Mouse (Mus musculus) forebrain, embryonic 16.5 days (tissue): ENCODE results near the gene Hrh1. TPM values are rescaled to one million over a fixed set of nuclear protein-coding genes. Genes with fewer than 3 reads are reported as not detected.

ENCODE experiments used
- ATAC-seq: fragments of 200-750 bp; cut with Nextera tagmentation; 2 replicates; pipeline ENCODE4 v1.8.0; 2017; ENCODE audit warnings: mild to moderate bottlenecking, moderate library complexity
- H3K27ac ChIP-seq: fragments of 300-500 bp; sonication (generic); 2 replicates; pipeline ENCODE4 v1.5.1; 2014; ENCODE audit warnings: low read length, control low read depth
- H3K27me3 ChIP-seq: fragments of 300-500 bp; sonication (generic); replicated peaks from 2 replicates; pipeline ENCODE4 v1.6.1; 2014; ENCODE audit warnings: low read length; ENCODE audit not compliant: control insufficient read depth, insufficient read depth
- H3K36me3 ChIP-seq: fragments of 300-500 bp; sonication (generic); 2 replicates; pipeline ENCODE4 v1.6.1; 2014; ENCODE audit not compliant: control insufficient read depth, insufficient read depth
- H3K4me1 ChIP-seq: fragments of 300-500 bp; sonication (generic); replicated peaks from 2 replicates; pipeline ENCODE4 v1.6.1; 2014; ENCODE audit warnings: low read length; ENCODE audit not compliant: control insufficient read depth, insufficient read depth
- H3K4me2 ChIP-seq: fragments of 300-500 bp; sonication (generic); 2 replicates; pipeline ENCODE4 v1.6.1; 2014; ENCODE audit warnings: mild to moderate bottlenecking, low read length, control low read depth
- H3K4me3 ChIP-seq: fragments of 300-500 bp; sonication (generic); replicated peaks from 2 replicates; pipeline ENCODE4 v1.5.1; 2014; ENCODE audit warnings: mild to moderate bottlenecking, low read length, control low read depth
- H3K9ac ChIP-seq: fragments of 300-500 bp; sonication (generic); replicated peaks from 2 replicates; pipeline ENCODE4 v1.6.1; 2014; ENCODE audit warnings: low read depth, low read length, control low read depth
- H3K9me3 ChIP-seq: fragments of 300-500 bp; sonication (generic); 2 replicates; pipeline ENCODE4 v1.6.1; 2016; ENCODE audit warnings: low read length; ENCODE audit not compliant: control insufficient read depth
- WGBS: fragments of 180-500 bp; shearing (Covaris S2); extraction: QIAGEN DNeasy Blood & Tissue Kit; methylation state at CpG from one replicate; pipeline ENCODE4 v1.1.7; 2014; 5-methylcytosine and 5-hydroxymethylcytosine counted together
- polyA plus RNA-seq: library from polyadenylated mRNA; unstranded; fragments of >200 nt; fragmentation: Nextera tagmentation; extraction: Ambion mirVana; gene quantifications from 2 replicates; pipeline ENCODE4 v1.2.1, GENCODE M21; 2015

Hrh1 gene
- polyA plus RNA-seq, 1 experiment from 2014 or later = 1.6 TPM

DNA sequence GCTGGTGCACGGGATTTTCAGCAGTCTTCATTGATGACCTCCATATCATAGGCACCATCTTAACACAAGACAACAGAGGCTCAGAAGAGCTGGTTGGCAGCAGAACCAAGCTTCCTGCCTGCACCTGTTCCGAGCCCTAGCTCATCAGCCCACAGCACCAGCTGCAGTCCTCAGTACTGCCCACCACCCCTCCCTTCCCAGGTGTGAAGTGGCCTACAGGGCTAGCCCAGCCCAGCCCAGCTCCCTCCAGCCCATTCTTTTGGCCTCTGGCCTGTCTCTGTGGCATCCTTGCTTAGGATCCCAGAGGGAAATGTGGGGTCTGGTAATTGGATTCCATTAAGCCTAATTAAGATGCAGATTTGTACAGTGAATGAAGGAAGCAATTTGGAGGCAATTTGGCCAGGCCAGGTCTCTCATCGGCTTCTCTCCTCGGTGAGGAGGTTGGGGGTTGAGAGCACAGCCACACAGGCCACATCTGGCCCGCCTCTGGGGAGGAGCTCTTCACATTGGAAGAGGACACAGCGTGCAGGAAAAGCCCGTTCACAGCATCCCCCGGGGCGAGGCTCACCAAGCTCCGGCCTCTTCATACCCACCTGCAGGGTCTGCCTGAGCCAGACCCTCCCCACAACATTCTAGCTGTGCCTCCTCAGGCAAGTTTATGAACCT, 43.2 kb downstream of the Hrh1 start:
- no peaks in the 10 kb centered on the region for H3K36me3 ChIP-seq
- ATAC-seq = peak; percentile 34; the same call in 1 of the 2 replicates
- WGBS = 26% methylated on average over 10 of the region's 10 CpGs
- H3K4me2 ChIP-seq = no peak overlapping the region
- H3K4me3 ChIP-seq = no peak overlapping the region
- peaks cover 5% of the 10 kb centered on the region; the same call in 1 of the 2 replicates for H3K9me3 ChIP-seq
- H3K9ac ChIP-seq = no peak overlapping the region
- no peaks in the 10 kb centered on the region for H3K27me3 ChIP-seq
- peaks cover 5% of the 10 kb centered on the region; the same call in 1 of the 2 replicates for H3K4me1 ChIP-seq
- no peak overlapping the region for H3K27ac ChIP-seq

DNA sequence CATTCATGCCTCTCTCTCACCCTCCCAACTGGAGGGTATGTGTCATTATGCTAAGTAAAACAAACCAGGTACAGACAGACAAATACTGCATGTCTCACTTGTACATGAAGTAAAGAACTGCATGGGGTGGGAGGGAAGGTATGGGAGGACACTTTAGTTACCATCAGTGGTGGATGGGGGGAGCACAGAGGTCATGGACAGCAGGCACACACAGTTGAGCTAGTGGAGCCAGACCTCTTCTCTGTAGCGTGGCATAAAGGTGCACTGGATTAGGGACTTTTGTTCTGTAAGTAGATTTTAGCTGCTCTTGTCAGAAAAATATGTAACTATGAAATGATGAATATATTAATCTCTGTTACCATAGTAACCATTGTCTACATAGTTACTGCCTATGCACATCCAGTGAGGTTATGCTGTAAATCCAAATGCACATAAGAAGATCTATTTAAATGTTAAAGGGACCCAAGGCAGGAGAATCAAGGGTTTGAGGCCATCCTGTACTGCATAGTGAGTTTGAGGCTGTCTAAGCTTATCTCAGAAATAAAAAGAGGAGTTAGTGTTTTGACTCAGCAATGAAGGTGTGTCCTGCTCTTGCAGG, 46.6 kb downstream of the Hrh1 start:
- Histone ChIP-seq H3K27ac (peak overlapping the region; percentile 41; the same call in 1 of the 2 replicates), H3K4me2 (no peak overlapping the region), H3K36me3 (no peaks in the 10 kb centered on the region), H3K4me1 (peaks cover 5% of the 10 kb centered on the region; the same call in 1 of the 2 replicates), H3K9me3 (peaks cover 5% of the 10 kb centered on the region; the same call in 1 of the 2 replicates), H3K4me3 (no peak overlapping the region), H3K27me3 (no peaks in the 10 kb centered on the region), H3K9ac (no peak overlapping the region)
- WGBS = 68% methylated on average over 1 of the region's 1 CpGs
- ATAC-seq = peak; percentile 56

GRCm38 (mm10) chr6:114444976-114445375, 47.2 kb downstream of the Hrh1 start:
- Histone ChIP-seq H3K27ac (0 out of 2 replicates have a peak overlapping the region, but pooled peaks have one; percentile 41), H3K9ac (no peak overlapping the region), H3K9me3 (peaks cover 3% of the 10 kb centered on the region; the same call in 1 of the 2 replicates), H3K4me1 (peaks cover 5% of the 10 kb centered on the region; the same call in 1 of the 2 replicates), H3K27me3 (no peaks in the 10 kb centered on the region), H3K36me3 (no peaks in the 10 kb centered on the region), H3K4me2 (no peak overlapping the region), H3K4me3 (no peak overlapping the region)
- 87% methylated on average over 3 of the region's 3 CpGs for WGBS
- ATAC-seq = no peak

DNA sequence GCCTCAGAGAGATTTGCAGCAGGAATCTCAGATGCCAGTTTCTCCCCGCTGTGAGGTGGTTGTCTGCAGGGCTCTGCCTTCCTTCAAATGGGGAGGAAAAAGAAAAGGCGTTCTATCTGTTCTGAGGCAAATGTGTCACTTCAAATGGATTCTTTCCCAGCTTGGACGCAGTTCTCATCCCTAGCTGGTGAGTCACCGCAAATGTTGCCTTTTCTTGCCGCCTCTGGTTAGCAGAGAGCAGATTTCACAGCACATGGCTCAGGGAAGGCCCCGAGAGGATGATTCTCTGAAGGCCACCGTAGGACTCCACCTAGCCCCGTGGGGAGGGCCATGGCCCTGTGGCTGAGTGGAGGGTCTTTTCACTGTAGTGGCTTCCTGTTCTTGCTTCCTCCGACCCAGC, 51.2 kb downstream of the Hrh1 start:
- no peak overlapping the region for H3K27ac ChIP-seq
- H3K4me3 ChIP-seq = no peak overlapping the region
- no peaks in the 10 kb centered on the region for H3K36me3 ChIP-seq
- no peaks in the 10 kb centered on the region for H3K4me1 ChIP-seq
- H3K9ac ChIP-seq = no peak overlapping the region
- no peak for ATAC-seq
- H3K9me3 ChIP-seq = no peaks in the 10 kb centered on the region
- WGBS = 74% methylated on average over 9 of the region's 9 CpGs
- no peaks in the 10 kb centered on the region for H3K27me3 ChIP-seq
- H3K4me2 ChIP-seq = no peak overlapping the region

DNA sequence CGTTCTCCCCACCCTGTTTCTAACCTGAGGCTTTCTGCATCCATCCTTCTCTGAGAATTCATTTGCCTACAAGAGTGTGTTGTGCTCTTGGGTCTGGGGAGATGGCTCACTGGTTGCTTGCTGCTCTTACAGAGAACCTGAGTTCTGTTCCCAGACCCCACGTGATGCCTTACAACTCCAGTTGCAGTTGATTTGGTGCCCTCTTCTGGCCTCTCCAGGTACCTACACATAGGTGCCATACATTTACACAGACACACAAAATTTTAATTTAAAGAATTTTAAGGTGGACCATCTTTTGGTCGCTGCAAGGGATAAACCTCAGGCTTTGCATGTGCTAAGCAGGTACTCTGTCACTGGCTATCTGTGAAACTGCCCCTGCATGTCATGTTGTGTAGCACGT, 57.5 kb downstream of the Hrh1 start:
- 93% methylated on average over 4 of the region's 4 CpGs for WGBS
- H3K27me3 ChIP-seq = no peaks in the 10 kb centered on the region
- no peak for ATAC-seq
- H3K27ac ChIP-seq = no peak overlapping the region
- H3K9ac ChIP-seq = no peak overlapping the region
- no peak overlapping the region for H3K4me3 ChIP-seq
- H3K9me3 ChIP-seq = no peaks in the 10 kb centered on the region
- peaks cover 4% of the 10 kb centered on the region; the same call in 1 of the 2 replicates for H3K4me1 ChIP-seq
- no peak overlapping the region for H3K4me2 ChIP-seq
- H3K36me3 ChIP-seq = no peaks in the 10 kb centered on the region

DNA sequence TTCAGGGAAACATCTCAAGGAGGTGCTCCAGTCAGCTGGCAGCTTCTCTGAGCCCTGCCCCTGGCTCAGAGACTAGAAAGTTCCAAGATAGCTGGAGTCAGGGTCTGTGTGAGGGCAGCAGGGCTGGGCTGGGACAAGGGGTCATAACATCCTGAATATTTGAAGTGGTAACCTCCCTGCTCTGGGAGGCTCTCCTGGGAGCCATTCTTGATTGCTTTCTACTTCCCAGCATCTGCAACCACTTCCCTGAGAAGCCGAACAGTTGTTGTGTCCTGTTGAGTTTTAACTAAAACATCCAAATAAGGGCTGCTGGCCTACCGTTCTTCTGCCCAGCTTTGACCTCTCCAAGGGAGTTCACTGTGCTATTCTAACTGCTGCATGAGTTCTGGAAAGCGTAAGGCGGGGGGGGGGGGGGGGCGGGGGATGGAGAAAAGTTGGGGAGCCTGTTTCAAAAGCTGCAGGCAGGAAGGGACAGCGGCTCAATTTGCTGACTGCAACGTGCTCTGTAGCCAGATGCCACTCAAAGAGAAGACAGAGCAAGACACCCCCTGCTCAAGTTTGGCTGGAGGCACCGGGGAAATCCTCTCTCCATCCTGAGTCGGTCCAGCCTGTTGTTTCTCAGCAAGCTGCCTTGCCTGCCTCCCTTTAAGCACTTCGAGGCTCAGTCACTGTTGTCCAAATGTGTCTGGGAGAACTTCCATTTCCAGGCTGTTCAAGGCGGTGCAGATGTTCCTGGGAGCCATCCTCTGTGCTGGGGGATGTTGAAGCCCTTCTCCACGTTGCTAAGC, 58.7 kb downstream of the Hrh1 start:
- H3K4me1 ChIP-seq = peaks cover 4% of the 10 kb centered on the region; the same call in 1 of the 2 replicates
- no peak overlapping the region for H3K4me3 ChIP-seq
- 61% methylated on average over 12 of the region's 12 CpGs for WGBS
- 0 out of 2 replicates have a peak, but pooled peaks cover 2% of the 10 kb centered on the region for H3K9me3 ChIP-seq
- no peaks in the 10 kb centered on the region for H3K27me3 ChIP-seq
- no peak overlapping the region for H3K9ac ChIP-seq
- ATAC-seq = no peak
- H3K4me2 ChIP-seq = no peak overlapping the region
- no peaks in the 10 kb centered on the region for H3K36me3 ChIP-seq
- no peak overlapping the region for H3K27ac ChIP-seq

GRCm38 (mm10) chr6:114457299-114457698, 59.6 kb downstream of the Hrh1 start:
- WGBS = 88% methylated on average over 3 of the region's 3 CpGs
- ATAC-seq = no peak
- no peak overlapping the region for H3K27ac ChIP-seq

DNA sequence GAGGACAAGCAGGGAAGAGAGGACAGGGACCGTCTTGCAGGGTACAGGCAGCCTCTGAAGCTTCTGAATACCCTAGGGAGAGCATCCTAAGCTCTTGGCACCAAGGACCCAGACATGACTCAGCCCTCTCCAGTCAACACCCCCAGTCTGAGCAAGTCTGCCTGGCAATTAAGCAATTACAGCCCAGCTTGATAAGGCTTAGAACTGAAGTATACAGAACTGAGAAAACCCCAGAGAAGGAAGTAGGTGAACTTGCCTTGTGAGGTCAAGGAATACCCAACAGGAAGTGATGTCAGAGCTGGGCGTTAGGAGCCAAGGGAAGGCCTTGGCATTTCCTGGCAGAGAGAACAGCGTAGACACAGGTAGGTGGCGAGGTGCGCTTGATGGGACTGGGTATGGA, 60.5 kb downstream of the Hrh1 start:
- no peaks in the 10 kb centered on the region for H3K36me3 ChIP-seq
- H3K9ac ChIP-seq = no peak overlapping the region
- H3K4me3 ChIP-seq = no peak overlapping the region
- ATAC-seq = no peak
- WGBS = 87% methylated on average over 5 of the region's 5 CpGs
- H3K27ac ChIP-seq = no peak overlapping the region
- 0 out of 2 replicates have a peak, but pooled peaks cover 3% of the 10 kb centered on the region for H3K9me3 ChIP-seq
- H3K4me2 ChIP-seq = no peak overlapping the region
- H3K27me3 ChIP-seq = no peaks in the 10 kb centered on the region
- peaks cover 4% of the 10 kb centered on the region; the same call in 1 of the 2 replicates for H3K4me1 ChIP-seq

More at GRCm38 (mm10) chr6:114457299-114457698, 59.6 kb downstream of the Hrh1 start:
- 0 out of 2 replicates have a peak, but pooled peaks cover 3% of the 10 kb centered on the region for H3K9me3 ChIP-seq
- H3K36me3 ChIP-seq = no peaks in the 10 kb centered on the region
- H3K4me3 ChIP-seq = no peak overlapping the region
- no peak overlapping the region for H3K4me2 ChIP-seq
- H3K27me3 ChIP-seq = no peaks in the 10 kb centered on the region
- peaks cover 4% of the 10 kb centered on the region; the same call in 1 of the 2 replicates for H3K4me1 ChIP-seq
- no peak overlapping the region for H3K9ac ChIP-seq

- no peak overlapping the region for H3K27ac ChIP-seq
- no peaks in the 10 kb centered on the region for H3K27me3 ChIP-seq
- no peak overlapping the region for H3K4me3 ChIP-seq
- no peak overlapping the region for H3K4me2 ChIP-seq
- peaks cover 4% of the 10 kb centered on the region; the same call in 1 of the 2 replicates for H3K4me1 ChIP-seq
- H3K9ac ChIP-seq = no peak overlapping the region
- peak; percentile 55; the same call in 1 of the 2 replicates for ATAC-seq
- WGBS = 41% methylated on average over 2 of the region's 2 CpGs
- H3K9me3 ChIP-seq = 0 out of 2 replicates have a peak, but pooled peaks cover 3% of the 10 kb centered on the region
- no peaks in the 10 kb centered on the region for H3K36me3 ChIP-seq
Measured at GRCm38 (mm10) chr6:114459969-114460368, 62.2 kb downstream of the Hrh1 start.
